Mouse (Mus musculus) lung, adult 2 months (tissue): ENCODE measurements around the gene Zfhx3.

ENCODE experiments used
- CTCF ChIP-seq: fragments of 200-500 bp; IDR thresholded peaks from 2 replicates; pipeline ENCODE4 v1.5.1; 2011; ENCODE audit warnings: mild to moderate bottlenecking, low read length, control low read depth; ENCODE audit not compliant: insufficient read depth
- POLR2A ChIP-seq: fragments of 200-500 bp; IDR thresholded peaks from 2 replicates; pipeline ENCODE4 v1.6.1; 2011; ENCODE audit warnings: low read depth, mild to moderate bottlenecking, control low read depth, low read length, borderline replicate concordance; ENCODE audit errors: extremely low read depth

DNA sequence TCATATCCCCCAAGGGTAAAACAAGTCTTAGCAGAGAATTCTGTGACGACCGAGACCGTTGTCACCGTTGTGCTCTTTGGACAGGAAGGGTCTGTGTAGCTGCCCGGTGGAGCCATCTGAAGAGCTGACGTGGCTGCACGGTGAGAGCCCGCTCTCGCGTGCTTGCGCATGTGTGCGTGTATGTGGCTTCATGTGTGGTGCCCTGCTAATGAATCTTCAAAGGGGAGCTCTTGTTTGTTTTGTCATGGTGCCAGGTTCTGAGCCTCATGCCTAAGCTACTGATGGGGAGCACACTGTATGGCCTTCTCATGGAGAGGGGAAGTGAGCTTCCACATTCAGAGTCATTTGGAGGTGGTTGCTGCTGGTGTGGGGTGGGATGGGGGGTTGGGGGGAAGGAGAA is 835.6 kb downstream of the Zfhx3 start:
- TF ChIP-seq CTCF (no peak), POLR2A (no peak)
